Mouse (Mus musculus) hindbrain, embryonic 14.5 days (tissue): ENCODE results near the gene Caprin1. TPM values are rescaled to one million over a fixed set of nuclear protein-coding genes. Genes with fewer than 3 reads are reported as not detected.
A peak's percentile ranks its signal among the peaks of the same experiment; 100 is the strongest.

ENCODE experiments used
- ATAC-seq: fragments of 200-750 bp; cut with Nextera tagmentation; 2 replicates; pipeline ENCODE4 v1.8.0; 2017; ENCODE audit warnings: moderate number of reproducible peaks, mild to moderate bottlenecking, moderate TSS enrichment, moderate library complexity; ENCODE audit not compliant: low FRiP score
- DNase-seq: peaks from one replicate; pipeline ENCODE4 v3.0.0-alpha.2; 2015; ENCODE audit warnings: low spot score
- H3K27ac ChIP-seq: fragments of 300-500 bp; sonication (generic); 2 replicates; pipeline ENCODE4 v1.5.1; 2014; ENCODE audit warnings: mild to moderate bottlenecking, moderate library complexity
- H3K27me3 ChIP-seq: fragments of 300-500 bp; sonication (generic); 2 replicates; pipeline ENCODE4 v1.6.1; 2014; ENCODE audit warnings: mild to moderate bottlenecking, low read length, mixed read lengths; ENCODE audit not compliant: control insufficient read depth, insufficient read depth
- H3K36me3 ChIP-seq: fragments of 300-500 bp; sonication (generic); replicated peaks from 2 replicates; pipeline ENCODE4 v1.6.1; 2014; ENCODE audit not compliant: control insufficient read depth, insufficient read depth
- H3K4me1 ChIP-seq: fragments of 300-500 bp; sonication (generic); replicated peaks from 2 replicates; pipeline ENCODE4 v1.6.1; 2014; ENCODE audit warnings: antibody characterized with exemption, low read length, mixed read lengths; ENCODE audit not compliant: control insufficient read depth, insufficient read depth
- H3K4me2 ChIP-seq: fragments of 300-500 bp; sonication (generic); replicated peaks from 2 replicates; pipeline ENCODE4 v1.6.1; 2014; ENCODE audit warnings: mild to moderate bottlenecking, moderate library complexity
- H3K4me3 ChIP-seq: fragments of 300-500 bp; sonication (generic); replicated peaks from 2 replicates; pipeline ENCODE4 v1.5.1; 2014; ENCODE audit warnings: mild to moderate bottlenecking, low read length
- H3K9ac ChIP-seq: fragments of 300-500 bp; sonication (generic); 2 replicates; pipeline ENCODE4 v1.6.1; 2014
- H3K9me3 ChIP-seq: fragments of 300-500 bp; sonication (generic); 2 replicates; pipeline ENCODE4 v1.6.1; 2016; ENCODE audit warnings: low read length; ENCODE audit not compliant: control insufficient read depth
- WGBS: fragments of 180-500 bp; shearing (Covaris S2); extraction: QIAGEN DNeasy Blood & Tissue Kit; methylation state at CpG from one replicate; pipeline ENCODE4 v1.1.7; 2014; 5-methylcytosine and 5-hydroxymethylcytosine counted together
- polyA plus RNA-seq: library from polyadenylated mRNA; unstranded; fragments of >200 nt; fragmentation: Nextera tagmentation; extraction: Ambion mirVana; gene quantifications from 2 replicates; pipeline ENCODE4 v1.2.1, GENCODE M21; 2014

Gene Caprin1
- polyA plus RNA-seq, result 399 and 416 TPM in 2 replicates

GRCm38 (mm10) chr2:103797491-103798009 is at the start of gene Caprin1:
Gene Caprin1, minus strand, starts transcription at chr2:103797649.
- Histone ChIP-seq H3K4me1 (peaks cover 28% of the 10 kb centered on the region), H3K4me3 (peak within 1 kb of the TSS; percentile 98), H3K4me2 (peak within 1 kb of the TSS; percentile 81), H3K9me3 (no peaks in the 10 kb centered on the region), H3K27ac (peak within 1 kb of the TSS; percentile 100), H3K9ac (peak within 1 kb of the TSS; percentile 100), H3K27me3 (no peaks in the 10 kb centered on the region), H3K36me3 (peaks cover 22% of the 10 kb centered on the region)
- WGBS, result under 1% methylated on average over 33 of the region's 33 CpGs
- DNase-seq (peak; percentile 89), ATAC-seq (peak; percentile 95)

DNA sequence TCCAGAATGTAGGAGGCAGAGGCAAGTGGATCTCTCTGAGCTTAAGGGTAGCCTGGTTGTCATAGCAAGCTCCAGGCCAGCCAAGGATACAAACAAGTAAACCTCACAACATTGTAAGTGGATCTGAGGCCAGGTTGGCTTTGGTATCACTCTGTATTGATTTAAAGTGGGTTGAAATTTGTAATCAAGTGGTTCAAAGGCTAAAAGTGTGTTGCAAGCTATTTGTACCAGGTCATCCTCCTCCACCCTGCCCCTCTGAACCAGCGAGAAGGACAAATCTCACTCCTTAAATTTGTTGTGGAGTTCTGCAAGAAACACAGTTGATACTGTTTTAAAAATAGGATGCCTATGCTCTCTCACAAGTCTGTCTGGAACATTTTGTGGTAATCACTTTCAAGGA is 49.4 kb upstream of the Caprin1 start:
- Histone ChIP-seq H3K36me3 (no peaks in the 10 kb centered on the region), H3K27ac (no peak overlapping the region), H3K9ac (no peak overlapping the region), H3K4me2 (no peak overlapping the region), H3K9me3 (no peaks in the 10 kb centered on the region), H3K4me1 (no peaks in the 10 kb centered on the region), H3K27me3 (no peaks in the 10 kb centered on the region), H3K4me3 (no peak overlapping the region)
- DNase-seq (no peak), ATAC-seq (no peak)
- 93% methylated on average over 1 of the region's 1 CpGs for WGBS

GRCm38 (mm10) chr2:103846271-103846670 is 48.8 kb upstream of the Caprin1 start:
- H3K4me1 ChIP-seq, result no peaks in the 10 kb centered on the region
- WGBS, result 89% methylated on average over 4 of the region's 4 CpGs

DNA sequence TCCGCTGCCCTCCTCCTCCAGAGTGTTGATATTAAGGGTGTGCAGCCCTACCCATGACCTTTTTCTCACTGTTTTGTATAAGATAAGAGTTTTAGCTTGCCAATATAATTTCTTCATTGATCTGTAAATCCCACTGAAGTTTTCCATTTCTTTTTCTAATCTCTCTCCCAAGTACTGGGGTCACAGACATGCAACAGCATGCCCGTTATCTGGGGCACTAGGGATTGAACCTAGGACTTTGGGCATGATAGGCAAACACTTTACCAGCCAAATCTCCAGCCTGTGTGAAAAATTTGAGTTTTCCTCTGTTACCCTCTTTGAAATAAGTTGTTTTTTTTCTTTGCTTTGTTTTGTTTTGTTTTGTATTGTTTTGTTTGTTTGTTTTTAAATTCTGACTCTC is 46.6 kb upstream of the Caprin1 start:
- WGBS, result 89% methylated on average over 2 of the region's 2 CpGs
- H3K4me2 ChIP-seq, result no peak overlapping the region

More at GRCm38 (mm10) chr2:103846271-103846670, 48.8 kb upstream of the Caprin1 start:
- no peak overlapping the region for H3K27ac ChIP-seq
- H3K27me3 ChIP-seq, result no peaks in the 10 kb centered on the region
- H3K4me3 ChIP-seq, result no peak overlapping the region
- no peak for DNase-seq
- no peak for ATAC-seq
- H3K9ac ChIP-seq, result no peak overlapping the region
- H3K4me2 ChIP-seq, result no peak overlapping the region
- H3K36me3 ChIP-seq, result no peaks in the 10 kb centered on the region
- H3K9me3 ChIP-seq, result no peaks in the 10 kb centered on the region

DNA sequence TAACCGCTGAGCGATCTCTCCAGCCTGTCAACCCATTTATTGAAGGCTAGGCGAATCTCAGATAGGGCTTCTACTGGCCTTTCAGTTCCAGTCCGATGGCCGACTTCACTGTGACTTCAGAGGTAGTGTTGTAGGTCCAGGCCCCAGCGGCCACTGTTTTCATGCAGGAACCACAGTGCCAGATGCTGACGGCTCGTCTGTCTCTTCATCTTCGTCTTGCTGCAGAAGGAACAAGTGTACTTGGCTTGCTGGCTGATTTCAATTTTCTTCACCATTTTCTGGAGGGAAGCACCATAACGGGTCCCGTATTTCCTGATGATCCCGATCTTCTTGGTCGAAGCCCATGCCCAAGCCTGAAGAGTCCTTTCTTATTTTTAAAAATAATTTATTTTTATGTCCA is 45.9 kb upstream of the Caprin1 start:
- Histone ChIP-seq H3K4me2 (no peak overlapping the region), H3K27ac (no peak overlapping the region), H3K4me3 (no peak overlapping the region), H3K36me3 (no peaks in the 10 kb centered on the region), H3K4me1 (no peaks in the 10 kb centered on the region), H3K27me3 (no peaks in the 10 kb centered on the region), H3K9ac (no peak overlapping the region), H3K9me3 (no peaks in the 10 kb centered on the region)
- ATAC-seq, result no peak
- DNase-seq, result no peak
- WGBS, result 93% methylated on average over 13 of the region's 13 CpGs

More for the DNA sequence above, 46.6 kb upstream of the Caprin1 start:
- H3K9ac ChIP-seq, result no peak overlapping the region
- no peaks in the 10 kb centered on the region for H3K9me3 ChIP-seq
- ATAC-seq, result no peak
- DNase-seq, result no peak
- H3K27ac ChIP-seq, result no peak overlapping the region
- H3K36me3 ChIP-seq, result no peaks in the 10 kb centered on the region
- no peak overlapping the region for H3K4me3 ChIP-seq
- no peaks in the 10 kb centered on the region for H3K4me1 ChIP-seq
- no peaks in the 10 kb centered on the region for H3K27me3 ChIP-seq

DNA sequence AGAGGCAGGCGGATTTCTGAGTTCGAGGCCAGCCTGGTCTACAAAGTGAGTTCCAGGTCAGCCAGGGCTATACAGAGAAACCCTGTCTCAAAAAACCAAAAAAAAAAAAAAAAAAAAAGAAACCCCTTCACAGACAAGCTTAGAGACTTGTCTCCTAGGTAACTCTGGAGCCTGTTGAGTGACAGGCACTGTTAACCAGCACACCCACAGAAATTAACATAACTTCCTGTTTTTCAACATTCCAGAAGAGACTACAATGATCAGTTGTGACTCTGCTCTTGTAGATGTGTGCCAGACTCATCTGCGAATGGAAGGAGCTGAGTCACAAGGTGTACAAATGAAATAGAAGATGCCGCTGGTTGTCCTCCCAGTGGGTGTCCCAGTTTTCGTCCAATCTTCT is 44.9 kb upstream of the Caprin1 start:
- DNase-seq (no peak), ATAC-seq (no peak)
- no peak overlapping the region for H3K4me2 ChIP-seq
- H3K4me3 ChIP-seq, result no peak overlapping the region
- H3K27ac ChIP-seq, result no peak overlapping the region
- H3K36me3 ChIP-seq, result no peaks in the 10 kb centered on the region
- no peaks in the 10 kb centered on the region for H3K4me1 ChIP-seq
- H3K27me3 ChIP-seq, result no peaks in the 10 kb centered on the region
- H3K9me3 ChIP-seq, result no peaks in the 10 kb centered on the region
- 89% methylated on average over 4 of the region's 5 CpGs for WGBS
- no peak overlapping the region for H3K9ac ChIP-seq

DNA sequence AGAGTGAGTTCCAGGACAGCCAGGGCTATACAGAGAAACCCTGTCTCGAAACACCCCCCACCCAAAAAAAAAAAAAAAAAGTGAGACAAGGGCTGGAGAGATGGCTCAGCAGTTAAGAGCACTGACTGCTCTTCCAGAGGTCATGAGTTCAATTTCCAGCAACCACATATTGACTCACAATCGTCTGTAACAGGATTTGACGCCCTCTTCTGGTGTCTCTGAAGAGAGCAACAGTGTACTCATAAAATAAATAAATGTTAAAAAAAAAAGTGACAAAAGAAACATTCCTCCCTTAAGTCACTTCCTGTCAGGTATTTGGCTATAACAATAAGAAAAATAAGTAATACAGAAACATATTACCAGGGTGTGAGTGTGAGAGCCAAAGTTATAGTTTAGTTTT is 41.0 kb upstream of the Caprin1 start:
- Histone ChIP-seq H3K4me2 (no peak overlapping the region), H3K36me3 (no peaks in the 10 kb centered on the region), H3K9me3 (no peaks in the 10 kb centered on the region), H3K4me1 (no peaks in the 10 kb centered on the region), H3K27ac (no peak overlapping the region), H3K9ac (no peak overlapping the region), H3K27me3 (no peaks in the 10 kb centered on the region), H3K4me3 (no peak overlapping the region)
- DNase-seq, result no peak
- WGBS, result 75% methylated on average over 3 of the region's 3 CpGs
- no peak for ATAC-seq

DNA sequence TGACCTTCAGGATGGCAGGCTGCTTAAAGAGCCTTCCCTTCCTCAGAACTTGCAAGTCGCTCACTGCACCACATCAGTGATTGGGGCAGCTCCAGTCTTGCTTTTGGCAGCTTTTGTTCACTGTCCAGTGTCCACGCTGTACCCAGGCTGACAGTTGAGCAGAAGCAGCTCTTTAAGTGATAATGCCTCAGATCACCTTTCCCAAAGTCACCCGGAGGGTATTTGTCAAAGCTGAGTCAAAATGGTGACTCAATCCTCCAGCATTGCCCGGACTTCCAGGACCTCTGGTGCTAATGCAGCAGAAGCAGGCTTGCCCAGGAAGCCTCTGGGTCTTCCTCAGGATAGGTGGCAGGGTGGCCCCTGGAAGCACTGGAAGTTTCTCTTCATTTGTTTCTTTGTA is 39.7 kb upstream of the Caprin1 start:
- no peak overlapping the region for H3K27ac ChIP-seq
- WGBS, result 85% methylated on average over 4 of the region's 4 CpGs
- DNase-seq, result no peak

DNA sequence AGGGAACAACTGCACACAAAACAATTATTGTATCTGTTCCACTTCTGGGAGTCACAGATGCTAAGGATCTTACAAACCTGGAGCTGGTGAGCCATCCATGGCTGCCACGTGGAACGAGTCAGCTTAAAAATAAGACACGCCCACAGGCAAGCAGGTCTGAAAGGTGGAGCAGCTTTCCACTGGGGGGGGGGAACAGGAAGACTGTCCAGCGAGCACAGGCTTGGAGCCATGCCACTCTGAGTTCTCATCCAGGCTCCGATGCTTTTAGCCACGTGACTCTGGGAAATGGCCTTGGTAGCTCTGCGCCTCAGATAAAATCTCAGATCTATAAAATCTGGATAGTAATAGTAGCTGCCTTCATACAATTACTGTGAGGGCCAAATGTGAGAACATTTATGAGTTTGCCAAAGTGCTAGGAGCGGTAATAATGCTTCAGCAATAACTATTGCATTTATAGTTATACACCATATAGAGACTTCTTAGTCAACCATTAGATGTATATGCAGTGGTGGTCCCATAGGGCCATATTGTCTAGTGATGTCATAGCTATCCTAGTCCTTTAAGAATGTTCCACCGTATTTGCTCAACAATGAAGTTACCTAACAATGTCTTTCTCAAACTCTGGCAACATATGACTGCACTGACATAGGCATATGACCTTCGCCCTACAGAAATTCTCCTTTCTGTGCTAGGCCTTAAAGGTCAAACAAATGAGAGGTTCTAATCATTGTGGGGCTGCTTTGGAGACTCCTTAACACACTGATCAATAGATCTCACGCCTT is 38.4 kb upstream of the Caprin1 start:
- DNase-seq (no peak), ATAC-seq (no peak)
- 80% methylated on average over 11 of the region's 11 CpGs for WGBS
- H3K4me3 ChIP-seq, result no peak overlapping the region
- H3K27me3 ChIP-seq, result no peaks in the 10 kb centered on the region
- H3K27ac ChIP-seq, result no peak overlapping the region
- no peaks in the 10 kb centered on the region for H3K9me3 ChIP-seq
- no peak overlapping the region for H3K4me2 ChIP-seq
- no peaks in the 10 kb centered on the region for H3K4me1 ChIP-seq
- no peak overlapping the region for H3K9ac ChIP-seq
- no peaks in the 10 kb centered on the region for H3K36me3 ChIP-seq

More for the DNA sequence above, 39.7 kb upstream of the Caprin1 start:
- Histone ChIP-seq H3K4me2 (no peak overlapping the region), H3K36me3 (no peaks in the 10 kb centered on the region), H3K9ac (no peak overlapping the region), H3K9me3 (no peaks in the 10 kb centered on the region), H3K4me1 (no peaks in the 10 kb centered on the region), H3K27me3 (no peaks in the 10 kb centered on the region), H3K4me3 (no peak overlapping the region)
- no peak for ATAC-seq
